Mouse (Mus musculus) megakaryocyte-erythroid progenitor cell, adult 5-6 weeks (primary cell): Measurements from ENCODE around the gene 1810010H24Rik. TPM values are rescaled to one million over a fixed set of nuclear protein-coding genes. Genes with fewer than 3 reads are reported as not detected.

Experiments used
- ATAC-seq: replicated peaks from 2 replicates; pipeline ENCODE4 v1.8.0; 2016; ENCODE audit warnings: mild to moderate bottlenecking, inconsistent platforms; ENCODE audit not compliant: severe bottlenecking, poor library complexity, low FRiP score, low TSS enrichment
- total RNA-seq, 2 experiments: library from RNA; stranded (forward) in 1 of 2; stranded (reverse) in 1 of 2; fragments of 200-1000, 215-1000 nt in 1 of 2; fragments of >200 nt in 1 of 2; fragmentation: Nextera tagmentation in 1 of 2; gene quantifications; 2 replicates each; pipeline ENCODE4 v1.2.3; 2014 to 2017

1810010H24Rik gene
- total RNA-seq, 2 experiments from 2014 or later = 1.3 TPM; not detected in 1

DNA sequence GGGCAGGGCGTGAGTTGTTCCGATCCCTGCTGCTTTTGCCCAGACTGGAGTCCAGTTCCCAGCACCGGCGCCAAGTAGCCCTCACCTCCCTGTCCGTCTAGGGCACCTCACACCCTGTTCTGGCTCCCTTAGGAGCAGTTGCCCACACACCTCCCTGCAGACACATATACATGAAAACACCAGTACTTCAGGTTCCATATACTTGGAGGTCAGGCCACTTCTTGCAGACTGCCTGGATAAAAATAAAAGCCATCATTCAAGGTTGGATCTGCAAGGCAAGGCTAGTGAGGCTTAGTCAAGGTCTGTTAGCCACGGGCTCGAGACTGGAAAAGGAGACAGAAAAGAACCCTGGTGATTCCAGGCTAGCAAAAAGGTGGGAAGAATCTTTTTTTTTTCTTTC, 6.2 kb downstream of the 1810010H24Rik start:
- ATAC-seq = no peak

GRCm38 (mm10) chr11:107034085-107034810, 8.8 kb downstream of the 1810010H24Rik start:
- no peak for ATAC-seq

- no peak for ATAC-seq
Observed at GRCm38 (mm10) chr11:107039417-107039816, 13.9 kb downstream of the 1810010H24Rik start.

DNA sequence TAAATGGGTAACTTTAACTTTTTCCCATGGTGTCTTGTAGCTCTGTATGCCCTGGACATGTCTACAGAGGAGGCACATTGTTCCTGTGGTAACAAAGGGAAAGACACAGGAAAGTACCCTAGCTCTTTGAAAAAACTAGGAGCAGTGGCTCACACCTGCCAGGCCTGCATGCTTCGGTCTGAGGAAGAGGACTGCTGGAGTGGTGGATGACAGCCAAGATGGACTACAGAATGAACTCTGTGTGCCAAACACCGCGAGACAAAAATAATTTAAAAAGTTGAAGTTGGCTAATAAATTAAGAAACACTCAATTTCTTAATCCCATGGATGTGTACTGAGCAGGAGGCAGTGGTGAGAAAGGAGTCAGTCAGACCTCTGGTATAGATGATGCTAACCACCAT, 15.9 kb downstream of the 1810010H24Rik start:
- no peak for ATAC-seq

- no peak for ATAC-seq
Observed at GRCm38 (mm10) chr11:107043361-107043760, 17.9 kb downstream of the 1810010H24Rik start.

DNA sequence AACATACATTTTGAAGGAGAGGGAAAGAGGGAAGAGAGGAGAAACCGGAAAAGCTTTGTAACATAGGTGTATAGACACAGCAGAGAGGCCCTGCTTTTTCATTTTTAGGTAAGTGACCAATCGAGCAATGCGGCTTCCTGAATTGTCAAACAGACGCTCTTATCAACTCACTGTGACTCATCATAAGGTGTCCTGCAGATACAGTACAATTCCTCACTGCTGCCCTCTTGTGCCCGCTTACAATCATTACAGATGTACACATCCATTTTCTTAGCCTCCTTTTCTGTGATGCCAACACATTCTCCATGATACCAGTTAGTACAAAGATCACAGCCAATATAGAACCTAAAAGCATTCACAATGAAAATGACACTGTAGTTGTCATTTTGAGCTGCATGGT, 18.8 kb downstream of the 1810010H24Rik start:
- peak; percentile 95 for ATAC-seq

DNA sequence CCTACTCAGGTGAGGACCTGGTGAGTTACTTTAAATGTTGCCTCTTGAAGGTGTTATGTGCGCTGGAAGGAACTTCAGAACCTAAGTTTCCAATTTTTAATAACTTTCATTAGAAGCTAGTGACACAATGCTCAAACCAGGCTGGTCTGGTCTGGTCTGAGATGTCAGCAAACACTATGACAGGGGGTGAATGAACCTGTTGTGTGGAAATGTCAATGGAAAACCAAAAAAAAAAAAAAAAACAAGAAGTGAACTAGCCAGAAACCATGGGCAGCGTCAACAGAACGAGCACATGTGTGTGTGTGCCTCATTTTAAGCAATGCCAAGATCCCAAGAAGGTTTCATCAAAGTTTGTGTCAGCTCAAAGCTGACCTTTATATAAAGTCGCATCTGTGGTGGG, 20.1 kb downstream of the 1810010H24Rik start:
- ATAC-seq = no peak

DNA sequence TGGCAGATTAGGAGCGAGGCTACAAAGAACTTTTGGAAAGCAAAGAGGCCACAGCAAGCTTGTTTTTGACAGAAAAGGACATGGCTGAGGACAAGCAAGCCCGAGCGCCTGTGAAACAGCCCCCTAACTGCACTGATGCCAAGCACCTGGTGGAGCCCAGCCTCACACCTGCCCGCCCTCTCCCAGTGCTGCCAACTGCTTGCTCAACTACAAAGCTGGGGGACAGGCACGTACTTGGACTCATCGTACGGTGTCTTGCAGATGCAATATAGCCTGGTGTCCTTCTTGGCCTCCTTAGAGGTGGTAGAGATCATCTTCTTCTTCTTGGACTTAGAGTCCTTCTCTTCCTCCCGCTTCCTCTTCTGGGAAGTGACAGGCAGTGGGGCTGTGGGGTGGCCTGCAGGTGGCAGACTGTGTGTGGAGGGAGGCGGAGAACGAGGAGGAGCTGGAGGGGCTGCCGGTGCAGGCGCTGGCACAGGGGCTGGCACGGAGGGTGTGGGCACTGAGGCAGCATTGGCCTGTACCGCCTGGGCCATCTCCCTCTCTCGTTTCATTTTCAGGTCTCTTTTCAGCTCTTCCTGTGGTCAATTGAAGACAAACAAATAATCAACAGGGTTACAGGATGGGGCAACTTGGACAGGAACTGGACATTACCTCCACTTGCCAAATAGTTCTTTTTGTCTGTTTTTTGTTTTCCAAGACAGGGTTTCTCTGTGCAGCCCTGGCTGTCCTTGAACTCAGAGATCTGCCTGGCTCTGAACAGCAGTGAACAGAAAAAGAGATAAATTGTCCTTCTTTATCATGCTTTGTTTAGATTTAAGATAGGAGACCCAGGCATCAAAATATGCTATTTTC, 21.5 kb downstream of the 1810010H24Rik start:
- ATAC-seq = no peak

DNA sequence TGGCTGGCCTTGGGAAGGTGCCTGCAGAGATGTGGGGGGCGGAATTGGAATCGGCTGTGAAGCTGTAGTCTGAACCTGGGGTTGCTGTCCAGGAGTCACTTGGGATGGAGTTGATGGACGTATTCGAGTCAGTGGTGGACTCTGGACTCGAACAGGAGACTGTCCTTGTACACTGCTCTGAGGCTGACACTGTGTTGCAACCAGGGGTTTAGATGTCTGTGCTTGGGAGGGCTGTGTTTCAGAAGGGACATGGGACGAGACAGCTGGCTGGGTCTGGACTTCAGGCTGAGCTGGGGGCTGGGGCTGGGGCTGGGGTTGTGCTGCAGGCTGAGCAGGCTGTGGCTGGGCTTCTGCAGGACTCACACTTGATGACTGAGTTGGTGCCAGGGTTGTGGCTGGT, 29.4 kb downstream of the 1810010H24Rik start:
- no peak for ATAC-seq

- ATAC-seq = no peak
Observed at GRCm38 (mm10) chr11:107057391-107057790, 31.9 kb downstream of the 1810010H24Rik start.

GRCm38 (mm10) chr11:107059634-107060033, 34.2 kb downstream of the 1810010H24Rik start:
- peak; percentile 55; the same call in 1 of the 2 replicates for ATAC-seq

GRCm38 (mm10) chr11:107060941-107061340, 35.5 kb downstream of the 1810010H24Rik start:
- no peak for ATAC-seq

DNA sequence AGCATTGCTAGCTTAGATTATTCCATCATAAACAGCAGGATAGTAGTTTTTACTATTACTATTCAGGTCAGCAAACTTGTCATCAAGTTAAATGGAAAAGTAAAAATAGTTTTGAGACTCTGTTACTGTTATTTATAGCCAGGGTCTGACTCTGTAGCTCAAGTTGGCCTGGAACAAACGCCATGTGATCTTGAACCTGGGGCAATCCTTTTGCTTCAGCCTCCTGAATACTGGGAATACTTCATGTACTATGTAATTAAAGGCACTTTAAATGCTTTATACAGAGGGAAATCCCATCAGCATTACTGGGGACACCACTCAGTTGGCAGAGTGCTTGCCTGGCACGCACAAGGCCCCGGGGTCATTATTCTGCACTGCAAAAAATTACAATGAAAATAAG, 37.6 kb downstream of the 1810010H24Rik start:
- no peak for ATAC-seq

GRCm38 (mm10) chr11:107064590-107064989, 39.1 kb downstream of the 1810010H24Rik start:
- no peak for ATAC-seq

- no peak for ATAC-seq
Observed at GRCm38 (mm10) chr11:107065216-107065785, 39.8 kb downstream of the 1810010H24Rik start.

Other genes starting within 250 kb of the 1810010H24Rik start
- 6.8 and 15.3 TPM in 2 replicates for gene Polg2, start 246.1 kb upstream of the 1810010H24Rik start, total RNA-seq (2014; fragmentation: Nextera tagmentation)
- gene Polg2, start 246.1 kb upstream of the 1810010H24Rik start, total RNA-seq (2017) = 16.4 and 18.1 TPM in 2 replicates
- 569 and 578 TPM in 2 replicates for gene Ddx5, start 236.5 kb upstream of the 1810010H24Rik start, total RNA-seq (2014; fragmentation: Nextera tagmentation)
- 1,198 and 1,708 TPM in 2 replicates for gene Ddx5, start 236.5 kb upstream of the 1810010H24Rik start, total RNA-seq (2017)
- 52.0 and 58.1 TPM in 2 replicates for gene Cep95, start 236.4 kb upstream of the 1810010H24Rik start, total RNA-seq (2014; fragmentation: Nextera tagmentation)
- 25.2 and 42.1 TPM in 2 replicates for gene Cep95, start 236.4 kb upstream of the 1810010H24Rik start, total RNA-seq (2017)
- gene Smurf2, start 105.0 kb upstream of the 1810010H24Rik start, total RNA-seq (2014; fragmentation: Nextera tagmentation) = 12.0 and 13.1 TPM in 2 replicates
- gene Smurf2, start 105.0 kb upstream of the 1810010H24Rik start, total RNA-seq (2017) = 22.0 and 24.5 TPM in 2 replicates
- gene Kpna2, start 26.1 kb upstream of the 1810010H24Rik start, total RNA-seq (2014; fragmentation: Nextera tagmentation) = 179 and 203 TPM in 2 replicates
- gene Kpna2, start 26.1 kb upstream of the 1810010H24Rik start, total RNA-seq (2017) = 146 and 149 TPM in 2 replicates
- gene Bptf, start 106.4 kb downstream of the 1810010H24Rik start, total RNA-seq (2014; fragmentation: Nextera tagmentation) = 80.7 and 83.9 TPM in 2 replicates
- gene Bptf, start 106.4 kb downstream of the 1810010H24Rik start, total RNA-seq (2017) = 46.5 and 49.6 TPM in 2 replicates
- 75.7 and 106 TPM in 2 replicates for gene Nol11, start 163.7 kb downstream of the 1810010H24Rik start, total RNA-seq (2014; fragmentation: Nextera tagmentation)
- gene Nol11, start 163.7 kb downstream of the 1810010H24Rik start, total RNA-seq (2017) = 73.9 and 74.6 TPM in 2 replicates